Mouse (Mus musculus) adrenal gland, postnatal 36 days (tissue): ENCODE measurements around the gene D430019H16Rik. TPM values are rescaled to one million over a fixed set of nuclear protein-coding genes. Genes with fewer than 3 reads are reported as not detected.

Source experiments
- DNase-seq, 2 experiments: peaks; one replicate each; pipeline ENCODE4 v3.0.0; 2021; ENCODE audit warnings: mixed read lengths in 1 of 2
- total RNA-seq, 2 experiments: library from RNA; stranded (reverse); gene quantifications; 2 replicates each; pipeline ENCODE4 v1.2.3; 2021

D430019H16Rik gene
- total RNA-seq, 2 experiments from 2014 or later: 2.6 to 4.3 TPM

DNA sequence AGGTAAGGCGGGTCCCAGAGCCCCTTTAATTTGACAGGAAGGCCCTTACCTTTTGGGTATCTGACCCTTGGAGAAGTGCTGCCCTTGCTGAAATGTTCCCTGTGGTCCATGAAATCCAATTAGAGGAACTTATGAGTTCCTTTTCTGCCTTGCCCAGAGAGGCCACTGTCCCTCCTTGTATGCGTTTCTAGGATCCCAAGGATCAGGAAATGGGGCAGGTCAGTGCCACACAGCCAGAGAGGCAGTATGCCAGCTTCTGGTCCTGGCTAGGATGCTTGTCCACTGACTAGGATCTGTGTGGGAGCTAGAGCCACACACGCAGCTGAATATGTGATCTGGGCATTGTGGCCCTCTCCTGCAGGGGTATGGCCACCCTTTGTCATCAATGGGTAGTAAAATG is 36.6 kb downstream of the D430019H16Rik start:
- no peak for DNase-seq

GRCm38 (mm10) chr12:105490794-105491193 is 37.1 kb downstream of the D430019H16Rik start:
- DNase-seq: no peak

DNA sequence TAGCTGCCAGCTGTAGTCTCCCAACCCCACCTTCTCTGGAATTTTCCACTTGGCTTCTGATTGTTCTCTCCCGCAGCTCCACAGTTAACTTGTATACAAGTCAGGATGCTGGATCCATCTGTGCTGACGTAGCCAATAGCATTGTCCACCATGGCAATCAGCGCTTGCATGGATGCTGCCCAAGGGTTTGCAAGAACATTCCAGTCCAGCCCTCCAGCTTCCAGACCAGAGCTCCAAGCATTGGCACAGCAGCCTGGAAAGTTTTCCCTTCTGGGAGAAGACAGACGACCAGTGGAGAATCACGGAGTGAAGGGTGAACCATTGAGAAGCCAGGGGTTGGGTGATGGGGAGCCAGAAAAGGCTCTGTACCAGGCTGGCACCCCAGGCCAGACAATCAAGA is 41.1 kb downstream of the D430019H16Rik start:
- DNase-seq: no peak

GRCm38 (mm10) chr12:105497894-105498293 is 44.2 kb downstream of the D430019H16Rik start:
- DNase-seq: peak; percentile 83 to 89

DNA sequence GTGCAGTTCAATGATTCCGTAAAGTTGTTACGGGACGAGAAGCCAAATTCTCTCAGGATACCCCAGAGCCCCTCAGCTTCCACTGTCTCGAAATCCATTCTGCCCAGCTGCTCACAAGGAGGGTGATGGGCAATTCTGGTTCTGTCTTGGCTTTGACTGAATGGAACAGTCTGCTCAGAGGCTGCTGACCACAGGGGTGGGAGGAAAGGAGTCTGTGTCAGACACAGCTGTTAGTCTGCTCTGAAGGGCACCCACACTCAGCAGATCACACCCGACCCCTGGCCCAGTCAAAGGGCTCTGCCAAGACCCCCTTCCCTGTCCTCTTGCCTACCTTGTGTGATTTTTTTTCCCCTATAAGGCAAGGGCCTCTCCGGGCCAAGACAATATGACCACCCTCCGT is 44.8 kb downstream of the D430019H16Rik start:
- no peak for DNase-seq

DNA sequence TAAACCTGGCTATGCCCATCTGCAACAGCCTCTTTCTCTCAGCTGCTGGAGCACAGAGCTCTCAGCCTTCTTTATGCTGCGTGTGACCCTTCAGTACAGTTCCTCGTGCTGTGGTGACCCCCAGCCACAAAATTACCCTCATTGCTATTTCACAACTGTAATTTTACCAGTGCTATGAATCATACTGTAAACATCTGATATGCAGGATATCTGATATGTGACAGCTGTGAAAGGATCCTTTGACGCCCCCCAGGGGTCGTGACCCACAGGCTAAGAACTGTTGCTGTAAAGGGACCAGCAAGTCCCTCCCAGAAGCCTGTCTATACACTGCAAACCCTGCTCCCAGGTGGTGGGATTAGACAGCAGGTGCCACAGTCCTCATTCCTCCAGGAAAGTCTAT is 45.2 kb downstream of the D430019H16Rik start:
- DNase-seq: no peak

DNA sequence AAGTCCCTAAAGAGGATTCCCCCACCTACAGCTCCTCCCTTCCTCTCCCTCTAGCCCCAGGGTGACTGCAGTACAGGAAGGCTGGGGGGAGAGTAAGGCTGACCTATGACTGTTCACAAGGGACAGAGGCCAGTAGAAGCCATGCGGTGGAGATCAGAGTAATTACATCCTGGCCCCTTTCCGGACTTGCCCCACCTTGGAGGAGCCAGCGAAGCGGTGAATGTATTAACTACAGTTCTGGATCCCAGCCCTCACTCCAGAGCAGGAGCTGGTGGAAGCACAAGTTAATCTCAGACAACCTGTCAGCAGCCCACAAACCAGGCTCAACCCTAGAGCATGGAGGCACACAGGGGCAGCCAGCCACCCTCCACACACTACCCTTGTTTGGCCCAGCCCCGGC is 47.3 kb downstream of the D430019H16Rik start:
- DNase-seq: no peak

DNA sequence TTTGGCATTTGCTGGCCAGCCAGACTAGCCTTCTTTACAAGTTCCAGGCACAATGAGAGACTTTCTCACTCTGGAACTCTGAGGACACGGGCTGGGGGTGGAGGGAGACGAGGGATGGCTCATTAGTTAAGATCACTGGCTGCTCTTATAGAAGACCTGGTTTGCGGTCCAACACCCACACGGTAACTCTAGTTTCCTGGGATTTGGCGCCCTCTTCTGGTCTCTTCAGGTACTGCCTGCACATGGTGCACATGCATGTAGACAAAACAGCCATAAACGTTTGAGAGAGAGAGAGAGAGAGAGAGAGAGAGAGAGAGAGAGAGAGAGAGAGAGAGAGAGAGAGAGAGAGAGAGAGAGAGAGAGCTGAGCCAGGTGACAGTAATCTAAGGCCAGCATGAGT is 51.1 kb downstream of the D430019H16Rik start:
- no peak for DNase-seq

DNA sequence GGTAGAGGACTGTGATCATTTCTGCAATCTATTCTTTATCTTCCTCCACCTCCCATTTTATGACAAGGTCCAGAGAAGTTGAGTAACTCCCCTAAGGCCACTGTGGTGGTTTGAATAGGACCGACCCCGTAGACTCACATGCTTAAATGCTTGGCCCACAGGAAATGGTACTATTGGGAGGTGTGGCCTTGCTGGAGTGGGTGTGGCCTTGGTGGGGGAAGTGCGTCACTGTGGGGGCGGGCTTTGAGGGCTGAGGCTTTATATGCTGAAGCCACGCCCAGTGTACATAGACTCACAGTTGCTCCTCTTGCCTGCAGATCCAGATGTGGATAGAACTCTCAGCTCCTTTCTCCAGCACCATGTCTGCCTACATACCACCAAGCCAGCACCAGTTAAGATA is 57.5 kb downstream of the D430019H16Rik start:
- no peak for DNase-seq

- no peak for DNase-seq
These were observed 58.2 kb downstream of the D430019H16Rik start for GRCm38 (mm10) chr12:105511671-105512502.

GRCm38 (mm10) chr12:105514111-105514510 is 60.5 kb downstream of the D430019H16Rik start:
- no peak for DNase-seq

DNA sequence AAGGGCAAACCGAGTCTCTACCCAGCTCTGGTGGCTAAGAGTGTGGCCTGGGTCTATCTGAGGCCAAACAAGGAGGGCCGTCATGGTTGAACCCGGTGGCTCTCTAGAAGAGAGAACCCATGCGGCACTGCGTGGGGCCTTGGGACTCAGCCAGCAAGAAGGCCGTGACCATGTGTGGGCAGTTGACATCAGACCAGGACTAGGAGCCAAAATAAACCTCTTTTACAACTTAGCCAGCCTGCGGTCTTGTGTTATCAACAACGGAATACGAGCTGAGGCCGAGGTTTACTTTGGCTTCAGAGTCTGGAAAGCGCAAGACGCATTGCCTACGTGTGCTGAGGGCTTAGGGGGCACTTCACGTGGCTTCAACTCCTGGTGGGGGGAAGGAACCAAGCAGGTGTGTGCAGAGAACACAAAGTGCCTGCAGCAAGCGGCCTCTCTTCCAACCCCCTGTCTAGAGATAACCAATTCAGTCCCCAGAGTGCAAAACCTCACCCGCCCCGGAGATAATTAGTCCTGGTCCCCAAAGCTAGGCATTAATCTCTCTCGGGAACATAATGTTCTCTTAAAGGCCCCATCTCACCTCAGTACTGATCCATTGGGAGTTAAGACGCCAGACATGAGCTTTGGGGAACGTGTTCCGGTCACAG is 63.5 kb downstream of the D430019H16Rik start:
- DNase-seq: peak; percentile 59 to 71

DNA sequence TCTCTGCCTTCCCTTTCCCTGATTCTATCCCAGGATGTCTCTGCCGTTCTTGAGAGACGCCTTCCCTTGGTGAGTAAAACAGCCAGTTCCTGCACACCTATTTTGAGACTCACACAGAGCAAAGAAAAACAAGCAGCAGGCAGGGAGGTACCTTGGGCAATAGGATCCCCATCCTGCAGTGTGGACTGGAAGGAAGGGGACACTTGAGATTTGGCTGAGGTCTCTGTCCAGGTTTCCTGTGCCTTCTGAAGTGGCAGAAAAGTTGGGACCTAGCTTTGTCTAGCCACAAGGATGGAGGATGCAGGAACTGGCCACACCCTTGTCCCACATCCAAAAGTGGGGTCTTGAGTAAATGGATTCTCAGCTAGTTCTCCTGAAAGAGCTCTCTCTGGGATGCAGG is 66.2 kb downstream of the D430019H16Rik start:
- no peak for DNase-seq

GRCm38 (mm10) chr12:105521170-105521762 is 67.6 kb downstream of the D430019H16Rik start:
- peak in 1 of 2 experiments; percentile 20 for DNase-seq

DNA sequence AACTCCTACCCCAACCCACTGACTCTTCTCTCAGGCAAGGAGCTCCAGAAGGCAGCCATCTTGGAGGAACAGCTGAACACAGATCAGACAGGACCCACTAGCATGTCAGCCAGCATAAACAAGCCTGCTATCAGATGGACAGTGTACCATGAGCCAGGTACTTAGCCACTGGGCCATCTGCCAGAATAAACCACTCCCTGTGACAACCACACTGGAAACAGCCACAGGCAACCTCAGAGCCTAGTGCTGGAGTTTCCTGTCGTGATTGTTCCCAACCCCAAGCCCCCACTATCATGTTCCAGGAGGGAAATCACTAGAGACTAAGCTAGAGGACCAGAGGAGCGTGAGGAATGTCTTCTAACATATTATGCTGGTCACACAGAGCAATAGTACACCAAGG is 70.1 kb downstream of the D430019H16Rik start:
- no peak for DNase-seq

- DNase-seq: no peak
These were observed 72.5 kb downstream of the D430019H16Rik start for GRCm38 (mm10) chr12:105526186-105526585.

- peak; percentile 39 to 46 for DNase-seq
These were observed 73.2 kb downstream of the D430019H16Rik start for GRCm38 (mm10) chr12:105526829-105527228.

DNA sequence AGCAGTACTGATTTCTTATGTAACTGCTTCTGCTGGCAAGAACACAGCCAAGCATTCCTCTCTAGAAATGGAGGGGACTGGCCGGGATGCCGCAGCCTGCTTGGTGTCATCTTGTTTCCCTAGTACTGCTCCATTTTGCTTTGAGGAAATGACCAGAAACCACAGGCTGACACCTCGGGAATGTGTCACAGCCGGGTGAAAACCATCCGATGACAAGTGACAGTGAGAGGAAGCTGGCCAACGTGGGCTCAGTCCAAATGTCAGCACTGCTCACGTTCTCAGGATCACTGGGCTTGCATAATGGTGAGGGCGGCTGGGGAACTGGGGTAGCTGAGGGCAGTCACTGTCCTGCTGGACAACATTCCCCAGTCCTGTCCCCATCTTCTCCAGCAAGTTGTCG is 75.9 kb downstream of the D430019H16Rik start:
- DNase-seq: no peak

GRCm38 (mm10) chr12:105531724-105532371 is 78.2 kb downstream of the D430019H16Rik start:
- DNase-seq: no peak

GRCm38 (mm10) chr12:105534842-105535241 is 81.2 kb downstream of the D430019H16Rik start:
- no peak for DNase-seq

DNA sequence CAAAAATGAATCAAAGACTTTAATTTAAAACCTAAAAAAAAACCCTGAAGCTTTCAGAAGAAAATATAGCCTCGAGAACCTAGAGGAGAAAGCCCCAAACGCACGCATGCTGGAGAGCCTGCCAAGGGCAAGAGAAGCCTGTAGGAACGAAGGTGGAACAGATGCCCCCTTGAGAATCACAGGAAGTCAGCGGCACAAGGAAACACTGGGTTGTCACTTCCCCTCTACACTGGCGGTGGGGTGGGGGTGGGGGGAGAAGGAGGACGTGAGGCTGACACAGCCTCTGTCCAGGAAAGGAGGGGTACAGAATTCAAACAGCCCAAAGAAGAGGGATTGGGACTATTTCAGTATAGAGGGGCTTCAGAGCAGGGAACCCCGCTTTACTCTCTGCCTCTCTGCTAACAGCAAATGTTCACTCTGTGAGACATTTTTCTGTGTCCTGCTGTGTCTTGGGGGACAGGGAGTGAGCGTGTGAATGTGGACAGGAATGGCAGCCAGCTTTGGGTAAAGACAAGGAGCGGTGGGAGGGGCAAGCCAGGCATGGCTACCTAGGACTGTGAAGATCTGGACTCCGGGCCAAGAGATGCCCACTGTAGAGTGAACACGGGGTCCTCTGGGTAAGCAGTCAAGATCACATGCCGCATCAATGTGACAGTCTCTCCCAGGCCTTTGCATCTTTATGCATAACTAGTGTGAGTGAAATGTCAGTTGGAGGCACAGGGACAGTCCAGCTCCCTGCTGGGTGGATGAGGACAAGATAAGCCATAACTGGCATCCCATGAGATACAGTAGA is 82.5 kb downstream of the D430019H16Rik start:
- DNase-seq: no peak

GRCm38 (mm10) chr12:105537162-105537561 is 83.5 kb downstream of the D430019H16Rik start:
- no peak for DNase-seq
